Mouse (Mus musculus) small intestine, adult 2 months (tissue): Measurements from ENCODE around the gene Cpeb2.

Source experiments
- CTCF ChIP-seq: fragments of 200-500 bp; IDR thresholded peaks from 2 replicates; pipeline ENCODE4 v1.5.1; 2012; ENCODE audit warnings: low read depth, mild to moderate bottlenecking, control low read depth, inconsistent platforms, low read length, moderate library complexity, mixed read lengths; ENCODE audit not compliant: insufficient replicate concordance, insufficient read length; ENCODE audit errors: extremely low read depth
- POLR2A ChIP-seq: fragments of 200-500 bp; IDR thresholded peaks from 2 replicates; pipeline ENCODE4 v1.6.1; 2012; ENCODE audit warnings: low read depth, mild to moderate bottlenecking, control low read depth, inconsistent platforms, low read length, moderate library complexity

- TF ChIP-seq CTCF = no peak
- TF ChIP-seq POLR2A = no peak
These were observed 97.3 kb downstream of the Cpeb2 start for GRCm38 (mm10) chr5:43330260-43330659.
